Mouse (Mus musculus): ENCODE data around the gene Inip. TPM values are rescaled to one million over a fixed set of nuclear protein-coding genes. Genes with fewer than 3 reads are reported as not detected.

Inip gene
- polyA plus RNA-seq, 1 experiment from 2014 or later = 44.0 TPM

- H3K9me3 ChIP-seq (replicated peaks; ENCODE audit: control insufficient read depth, low read length) = no peaks in the 10 kb centered on the region
- no peak overlapping the region for H3K9ac ChIP-seq (ENCODE audit: low read length)
- no peak overlapping the region for H3K4me3 ChIP-seq (ENCODE audit: low read length)
- H3K27me3 ChIP-seq (ENCODE audit: control insufficient read depth, insufficient read depth, low read length) = no peaks in the 10 kb centered on the region
- H3K4me2 ChIP-seq (ENCODE audit: low read depth, low read length) = no peak overlapping the region
- ATAC-seq (replicated peaks; ENCODE audit: extremely low read depth, insufficient read depth, low FRiP score) = no peak
- no peaks in the 10 kb centered on the region; the same call in 1 of the 2 replicates for H3K4me1 ChIP-seq (ENCODE audit: control insufficient read depth, insufficient read depth, low read length)
- H3K27ac ChIP-seq (ENCODE audit: low read length) = no peak overlapping the region
- no peaks in the 10 kb centered on the region for H3K36me3 ChIP-seq (ENCODE audit: control insufficient read depth, insufficient read depth)
Observed at GRCm38 (mm10) chr4:59789015-59789414, 12.4 kb downstream of the Inip start.

- H3K27me3 ChIP-seq (ENCODE audit: control insufficient read depth, insufficient read depth, low read length) = no peaks in the 10 kb centered on the region
- H3K4me1 ChIP-seq (ENCODE audit: control insufficient read depth, insufficient read depth, low read length) = peaks cover 5% of the 10 kb centered on the region
- H3K36me3 ChIP-seq (ENCODE audit: control insufficient read depth, insufficient read depth) = no peaks in the 10 kb centered on the region
- no peak for ATAC-seq (replicated peaks; ENCODE audit: extremely low read depth, insufficient read depth, low FRiP score)
- H3K27ac ChIP-seq (ENCODE audit: low read length) = no peak overlapping the region
- H3K4me3 ChIP-seq (ENCODE audit: low read length) = no peak overlapping the region
- H3K4me2 ChIP-seq (ENCODE audit: low read depth, low read length) = no peak overlapping the region
- no peak overlapping the region for H3K9ac ChIP-seq (ENCODE audit: low read length)
- 61% methylated on average over 6 of the region's 6 CpGs for WGBS
- no peaks in the 10 kb centered on the region for H3K9me3 ChIP-seq (replicated peaks; ENCODE audit: control insufficient read depth, low read length)
Observed at GRCm38 (mm10) chr4:59787126-59787525, 14.3 kb downstream of the Inip start.

- Histone ChIP-seq H3K27ac (ENCODE audit: low read length) (no peak overlapping the region), H3K36me3 (ENCODE audit: control insufficient read depth, insufficient read depth) (no peaks in the 10 kb centered on the region), H3K9me3 (replicated peaks; ENCODE audit: control insufficient read depth, low read length) (no peaks in the 10 kb centered on the region), H3K27me3 (ENCODE audit: control insufficient read depth, insufficient read depth, low read length) (no peaks in the 10 kb centered on the region), H3K4me3 (ENCODE audit: low read length) (no peak overlapping the region), H3K4me1 (ENCODE audit: control insufficient read depth, insufficient read depth, low read length) (peaks cover 6% of the 10 kb centered on the region), H3K9ac (ENCODE audit: low read length) (no peak overlapping the region), H3K4me2 (ENCODE audit: low read depth, low read length) (no peak overlapping the region)
- no peak for ATAC-seq (replicated peaks; ENCODE audit: extremely low read depth, insufficient read depth, low FRiP score)
- WGBS = 3% methylated on average over 7 of the region's 7 CpGs
Observed at GRCm38 (mm10) chr4:59786661-59787060, 14.7 kb downstream of the Inip start.

- Histone ChIP-seq H3K4me1 (ENCODE audit: control insufficient read depth, insufficient read depth, low read length) (peaks cover 6% of the 10 kb centered on the region), H3K9ac (ENCODE audit: low read length) (no peak overlapping the region), H3K4me2 (ENCODE audit: low read depth, low read length) (no peak overlapping the region), H3K36me3 (ENCODE audit: control insufficient read depth, insufficient read depth) (no peaks in the 10 kb centered on the region), H3K9me3 (replicated peaks; ENCODE audit: control insufficient read depth, low read length) (no peaks in the 10 kb centered on the region), H3K4me3 (ENCODE audit: low read length) (no peak overlapping the region), H3K27me3 (ENCODE audit: control insufficient read depth, insufficient read depth, low read length) (no peaks in the 10 kb centered on the region), H3K27ac (ENCODE audit: low read length) (no peak overlapping the region)
- no peak for ATAC-seq (replicated peaks; ENCODE audit: extremely low read depth, insufficient read depth, low FRiP score)
- WGBS = 29% methylated on average over 2 of the region's 2 CpGs
Observed at GRCm38 (mm10) chr4:59785412-59785811, 16.0 kb downstream of the Inip start.

GRCm38 (mm10) chr4:59783685-59784279 is 17.6 kb downstream of the Inip start:
- H3K27ac ChIP-seq (ENCODE audit: low read length) = peak overlapping the region; percentile 68
- H3K9me3 ChIP-seq (replicated peaks; ENCODE audit: control insufficient read depth, low read length) = no peaks in the 10 kb centered on the region
- H3K36me3 ChIP-seq (ENCODE audit: control insufficient read depth, insufficient read depth) = peaks cover 3% of the 10 kb centered on the region; the same call in 1 of the 2 replicates
- H3K4me1 ChIP-seq (ENCODE audit: control insufficient read depth, insufficient read depth, low read length) = peaks cover 8% of the 10 kb centered on the region
- peak; percentile 93 for ATAC-seq (replicated peaks; ENCODE audit: extremely low read depth, insufficient read depth, low FRiP score)
- H3K4me3 ChIP-seq (ENCODE audit: low read length) = peak overlapping the region; percentile 79
- WGBS = under 1% methylated on average over 36 of the region's 36 CpGs
- H3K9ac ChIP-seq (ENCODE audit: low read length) = peak overlapping the region; percentile 81
- H3K4me2 ChIP-seq (ENCODE audit: low read depth, low read length) = peak overlapping the region; percentile 95
- no peaks in the 10 kb centered on the region for H3K27me3 ChIP-seq (ENCODE audit: control insufficient read depth, insufficient read depth, low read length)

- Histone ChIP-seq H3K9ac (ENCODE audit: low read length) (peak overlapping the region; percentile 81), H3K36me3 (ENCODE audit: control insufficient read depth, insufficient read depth) (peaks cover 3% of the 10 kb centered on the region; the same call in 1 of the 2 replicates), H3K4me2 (ENCODE audit: low read depth, low read length) (peak overlapping the region; percentile 95), H3K9me3 (replicated peaks; ENCODE audit: control insufficient read depth, low read length) (no peaks in the 10 kb centered on the region), H3K4me3 (ENCODE audit: low read length) (peak overlapping the region; percentile 79), H3K27me3 (ENCODE audit: control insufficient read depth, insufficient read depth, low read length) (no peaks in the 10 kb centered on the region), H3K27ac (ENCODE audit: low read length) (peak overlapping the region; percentile 63), H3K4me1 (ENCODE audit: control insufficient read depth, insufficient read depth, low read length) (peaks cover 14% of the 10 kb centered on the region)
- WGBS = under 1% methylated on average over 47 of the region's 47 CpGs
- peak; percentile 51 for ATAC-seq (replicated peaks; ENCODE audit: extremely low read depth, insufficient read depth, low FRiP score)
Observed at GRCm38 (mm10) chr4:59782853-59783684, 18.3 kb downstream of the Inip start.

GRCm38 (mm10) chr4:59780568-59780967 is 20.8 kb downstream of the Inip start:
- no peaks in the 10 kb centered on the region for H3K9me3 ChIP-seq (replicated peaks; ENCODE audit: control insufficient read depth, low read length)
- H3K4me3 ChIP-seq (ENCODE audit: low read length) = no peak overlapping the region
- H3K36me3 ChIP-seq (ENCODE audit: control insufficient read depth, insufficient read depth) = peaks cover 3% of the 10 kb centered on the region; the same call in 1 of the 2 replicates
- WGBS = 14% methylated on average over 1 of the region's 1 CpGs
- H3K27ac ChIP-seq (ENCODE audit: low read length) = no peak overlapping the region
- no peak overlapping the region for H3K4me2 ChIP-seq (ENCODE audit: low read depth, low read length)
- H3K4me1 ChIP-seq (ENCODE audit: control insufficient read depth, insufficient read depth, low read length) = peaks cover 14% of the 10 kb centered on the region
- no peak for ATAC-seq (replicated peaks; ENCODE audit: extremely low read depth, insufficient read depth, low FRiP score)
- no peaks in the 10 kb centered on the region for H3K27me3 ChIP-seq (ENCODE audit: control insufficient read depth, insufficient read depth, low read length)
- H3K9ac ChIP-seq (ENCODE audit: low read length) = no peak overlapping the region

GRCm38 (mm10) chr4:59777828-59778227 is 23.6 kb downstream of the Inip start:
- Histone ChIP-seq H3K4me3 (ENCODE audit: low read length) (no peak overlapping the region), H3K4me1 (ENCODE audit: control insufficient read depth, insufficient read depth, low read length) (peaks cover 14% of the 10 kb centered on the region), H3K4me2 (ENCODE audit: low read depth, low read length) (0 out of 2 replicates have a peak overlapping the region, but pooled peaks have one; percentile 5), H3K9me3 (replicated peaks; ENCODE audit: control insufficient read depth, low read length) (no peaks in the 10 kb centered on the region), H3K9ac (ENCODE audit: low read length) (0 out of 2 replicates have a peak overlapping the region, but pooled peaks have one; percentile 10), H3K36me3 (ENCODE audit: control insufficient read depth, insufficient read depth) (peaks cover 20% of the 10 kb centered on the region), H3K27me3 (ENCODE audit: control insufficient read depth, insufficient read depth, low read length) (no peaks in the 10 kb centered on the region), H3K27ac (ENCODE audit: low read length) (peak overlapping the region; percentile 82)
- 34% methylated on average over 3 of the region's 3 CpGs for WGBS
- peak; percentile 87 for ATAC-seq (replicated peaks; ENCODE audit: extremely low read depth, insufficient read depth, low FRiP score)
